Mouse (Mus musculus) monocyte, adult 2 months (primary cell): Measurements from ENCODE around the gene Adgra3.

ENCODE experiments used
- DNase-seq, 2 experiments: peaks; one replicate each; pipeline ENCODE4 v3.0.0; 2022; ENCODE audit warnings: low spot score in 2 of 2, low read depth in 1 of 2

Gene Adgra3

DNA sequence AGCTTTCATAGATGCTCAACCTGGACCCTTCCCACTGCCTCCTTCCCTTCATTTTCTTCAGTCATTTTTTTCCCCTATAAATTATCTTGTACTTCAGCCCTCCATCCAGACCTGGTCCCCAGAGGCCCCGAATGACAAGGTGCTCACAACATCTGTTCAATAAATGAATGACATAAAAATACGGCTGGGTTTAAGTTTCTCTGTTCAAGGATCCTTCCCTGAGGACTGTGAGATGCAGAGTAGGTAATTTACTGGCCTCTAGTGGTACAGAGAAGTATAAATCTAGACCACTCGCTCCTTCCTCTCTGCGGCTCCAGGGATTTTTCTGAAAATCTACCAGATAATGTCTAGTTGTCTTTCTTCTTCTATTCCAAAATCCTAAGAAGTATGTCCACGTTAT, 26.5 kb downstream of the Adgra3 start:
- DNase-seq = no peak

DNA sequence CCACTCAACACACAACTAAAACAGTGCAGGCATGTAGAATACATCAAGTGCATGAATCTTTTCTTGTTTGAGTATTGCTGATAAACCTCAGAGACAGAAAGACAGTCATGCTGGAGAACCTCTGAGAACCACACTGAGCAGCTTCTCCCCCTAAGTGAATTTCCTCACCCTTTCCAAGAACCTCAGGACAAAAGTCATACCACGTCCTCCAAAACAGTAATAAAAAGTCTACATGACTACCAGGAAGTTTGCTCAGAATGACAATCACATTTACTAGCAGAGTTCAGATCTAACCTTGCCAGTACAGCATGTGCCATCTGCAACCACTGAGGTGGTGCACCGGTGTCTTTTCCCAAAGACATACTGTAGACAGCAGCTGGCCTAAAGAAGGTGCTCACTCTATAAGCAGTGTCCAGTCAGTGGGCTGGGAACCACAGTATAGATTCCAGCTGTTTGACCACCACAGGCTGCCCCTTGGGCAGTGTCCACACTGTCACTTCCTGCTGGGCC, 27.0 kb downstream of the Adgra3 start:
- no peak for DNase-seq

- DNase-seq = no peak
Measured at GRCm38 (mm10) chr5:50031288-50031687, 27.5 kb downstream of the Adgra3 start.

DNA sequence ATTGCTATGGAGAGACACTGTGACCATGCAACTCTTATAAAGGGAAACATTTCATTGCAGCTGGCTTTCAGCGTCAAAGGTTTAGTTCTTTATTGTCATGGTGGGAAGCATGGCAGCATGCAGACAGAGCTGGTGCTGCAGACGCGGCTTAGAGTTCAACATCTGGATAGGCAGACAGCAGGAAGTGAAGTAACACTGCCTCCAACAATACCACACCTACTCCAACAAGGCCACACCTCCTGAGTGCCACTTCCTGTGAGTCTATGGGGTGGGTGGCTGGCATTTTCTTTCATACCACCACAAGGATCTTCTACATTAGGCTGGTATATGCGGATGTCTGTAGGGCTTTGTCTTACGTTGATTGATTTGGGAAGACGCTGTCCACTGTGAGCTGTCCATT, 29.1 kb downstream of the Adgra3 start:
- no peak for DNase-seq

GRCm38 (mm10) chr5:50027561-50027960, 31.2 kb downstream of the Adgra3 start:
- no peak for DNase-seq

- DNase-seq = no peak
Measured at GRCm38 (mm10) chr5:50027001-50027400, 31.8 kb downstream of the Adgra3 start.

DNA sequence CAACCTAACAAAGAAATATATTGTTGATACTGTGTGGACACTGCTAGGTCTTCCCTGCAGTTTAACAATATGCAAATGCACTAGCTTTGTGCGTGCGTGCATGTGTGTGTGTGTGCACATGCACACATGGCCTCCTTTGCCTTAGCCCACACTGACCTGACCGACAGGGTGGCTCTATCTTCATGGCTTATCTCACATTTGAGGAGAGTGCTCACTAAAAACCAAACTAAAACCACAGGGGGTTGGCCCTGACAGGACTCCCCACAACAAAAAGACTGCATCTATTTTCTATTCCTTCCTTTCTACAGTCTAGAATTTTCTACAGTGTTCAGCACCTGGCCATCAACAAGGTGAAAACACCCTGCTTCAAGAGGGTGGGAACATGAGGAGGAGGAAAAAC, 32.7 kb downstream of the Adgra3 start:
- no peak for DNase-seq

- DNase-seq = no peak
Measured at GRCm38 (mm10) chr5:50024097-50024496, 34.7 kb downstream of the Adgra3 start.

DNA sequence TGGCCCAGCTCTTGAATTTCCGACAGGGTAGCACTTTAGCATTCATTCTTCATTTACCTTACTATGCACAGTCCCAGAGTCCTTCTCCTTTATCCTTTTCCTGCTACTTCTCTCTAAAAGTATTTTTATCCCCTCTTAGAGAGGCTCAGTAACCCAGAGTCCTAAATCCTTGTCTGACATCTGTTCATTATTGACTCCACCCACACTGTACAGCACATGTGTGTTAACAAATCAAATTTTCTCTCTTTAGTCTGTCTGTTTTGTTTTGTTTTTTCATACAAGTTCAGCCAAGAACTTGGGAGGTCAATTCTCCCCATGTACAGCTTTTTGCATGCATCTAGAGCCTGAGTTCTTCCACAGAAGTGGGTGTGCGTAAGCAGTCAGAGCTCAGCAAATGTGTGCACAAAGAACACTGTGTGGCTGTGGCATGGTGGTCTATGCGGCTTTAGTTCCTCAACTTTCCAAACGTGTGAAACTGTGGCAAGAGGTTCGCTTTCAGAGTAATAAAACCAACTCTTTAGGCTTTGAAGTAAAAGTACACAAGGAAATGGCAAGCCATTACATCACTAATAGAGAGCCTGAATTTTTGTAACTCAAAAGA, 42.7 kb downstream of the Adgra3 start:
- DNase-seq = no peak

- no peak for DNase-seq
Measured at GRCm38 (mm10) chr5:50015147-50015697, 43.6 kb downstream of the Adgra3 start.

DNA sequence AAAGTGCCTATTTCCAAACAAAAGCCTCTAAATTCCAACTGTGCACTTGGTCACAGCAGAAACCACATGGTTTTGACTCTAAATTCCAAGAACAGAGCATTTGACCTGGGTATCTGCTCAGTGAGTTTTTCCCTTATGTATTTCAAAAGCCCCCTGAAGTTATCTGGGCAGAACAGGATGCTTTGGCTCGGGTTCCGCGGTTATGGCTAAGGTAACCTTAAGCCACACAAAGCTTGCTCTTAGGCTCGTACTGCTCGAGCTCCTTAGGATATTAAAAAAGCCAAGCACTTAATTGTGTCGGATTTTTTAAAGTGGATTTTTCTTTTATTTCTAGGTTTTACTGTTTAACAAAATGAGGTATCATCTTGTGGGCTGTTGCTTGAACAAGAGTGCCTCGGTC, 44.1 kb downstream of the Adgra3 start:
- no peak for DNase-seq

DNA sequence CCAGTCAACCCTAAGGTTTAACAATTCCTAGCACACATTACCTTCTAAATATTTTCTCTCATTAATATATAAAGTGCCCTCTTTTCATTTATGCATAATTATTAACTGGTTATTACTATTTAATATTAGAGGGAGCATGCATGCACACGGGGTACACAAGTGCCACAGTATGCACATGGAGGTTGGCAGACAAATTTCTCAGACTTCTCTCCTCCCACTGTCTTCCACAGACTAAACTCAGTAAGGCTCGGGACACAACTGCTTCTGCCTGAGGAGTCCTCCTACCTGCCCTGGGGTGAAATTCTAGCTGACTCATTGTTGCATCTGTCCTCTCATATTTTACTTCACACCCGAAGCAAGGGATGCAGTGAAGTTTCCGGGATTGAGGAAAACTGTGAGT, 44.8 kb downstream of the Adgra3 start:
- DNase-seq = no peak

- no peak for DNase-seq
Measured at GRCm38 (mm10) chr5:50008841-50009240, 50.0 kb downstream of the Adgra3 start.

DNA sequence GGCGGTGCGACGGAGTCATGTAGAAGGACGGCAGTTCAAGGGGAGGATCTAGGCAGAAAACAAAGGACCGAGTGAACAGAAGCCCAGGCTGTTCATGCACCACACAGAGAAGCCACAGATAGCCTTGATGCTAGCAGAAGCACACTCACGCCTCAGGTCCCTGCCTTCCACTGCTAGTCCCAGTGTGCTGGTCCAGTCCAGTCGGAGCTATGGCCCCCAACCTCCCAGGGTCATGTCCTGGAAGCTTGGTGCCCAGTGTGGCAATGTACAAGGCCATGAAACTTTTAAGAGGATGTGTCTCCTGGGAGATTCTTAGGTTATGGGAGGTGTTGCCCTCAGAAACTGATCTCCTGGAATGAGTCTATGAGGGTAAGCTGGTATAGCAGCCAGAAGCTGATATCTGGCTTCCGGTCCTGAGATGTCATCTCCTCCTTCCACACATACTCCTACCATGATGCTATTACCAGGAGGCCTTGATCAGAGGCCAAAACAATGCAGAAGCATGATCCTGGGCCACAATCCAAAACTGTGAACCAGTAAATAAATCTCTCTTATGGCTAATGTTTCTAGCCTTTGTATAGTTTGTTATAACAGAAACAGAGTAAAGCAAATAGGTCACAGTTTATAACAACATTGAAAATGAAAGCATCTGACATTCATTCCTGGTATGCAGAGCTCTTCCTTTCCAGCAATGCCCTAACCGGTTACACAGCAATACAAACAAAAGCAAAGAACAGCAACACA, 51.7 kb downstream of the Adgra3 start:
- no peak for DNase-seq

- DNase-seq = no peak
Measured at GRCm38 (mm10) chr5:50002269-50002668, 56.5 kb downstream of the Adgra3 start.

GRCm38 (mm10) chr5:49999764-50000163, 59.0 kb downstream of the Adgra3 start:
- no peak for DNase-seq

DNA sequence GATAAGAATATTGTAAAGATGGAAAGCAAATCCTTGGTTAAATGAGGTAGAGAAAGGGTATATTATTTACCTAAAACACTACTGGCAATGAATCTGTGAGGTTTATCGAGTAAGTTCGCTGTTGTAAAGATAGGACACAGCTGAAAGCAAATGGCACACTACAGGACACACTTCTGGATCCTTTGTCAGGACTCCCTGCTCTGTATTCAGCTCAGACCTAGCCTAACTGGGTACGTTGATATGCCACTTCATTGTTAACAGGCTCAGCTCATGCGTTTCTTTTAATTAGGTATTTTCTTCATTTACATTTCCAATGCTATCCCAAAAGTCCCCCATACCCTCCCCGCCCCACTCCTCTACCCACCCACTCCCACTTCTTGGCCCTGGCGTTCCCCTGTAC, 61.8 kb downstream of the Adgra3 start:
- DNase-seq = no peak

- no peak for DNase-seq
Measured at GRCm38 (mm10) chr5:49996457-49996856, 62.3 kb downstream of the Adgra3 start.

GRCm38 (mm10) chr5:49990737-49991323, 68.0 kb downstream of the Adgra3 start:
- DNase-seq = no peak

GRCm38 (mm10) chr5:49988015-49988798, 70.6 kb downstream of the Adgra3 start:
- DNase-seq = no peak

DNA sequence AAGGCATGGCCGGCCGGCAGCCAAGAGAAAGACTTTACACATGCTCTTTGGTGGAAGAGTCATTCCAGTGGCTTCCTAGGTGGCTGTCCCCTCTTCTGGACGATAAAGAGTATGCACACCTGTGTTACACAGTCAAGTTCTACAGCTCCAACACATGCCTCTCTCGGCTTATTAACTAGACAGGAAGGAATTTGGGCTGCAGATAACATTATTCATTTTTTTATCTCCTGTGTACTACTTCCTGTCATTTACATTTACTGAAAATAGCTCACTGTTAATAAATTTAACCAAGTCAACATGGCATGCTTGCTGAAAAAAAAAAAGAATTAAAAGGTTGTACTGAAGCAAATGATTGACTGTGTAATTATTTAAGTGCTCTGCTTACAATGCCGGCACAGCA, 78.1 kb downstream of the Adgra3 start:
- DNase-seq = no peak
